Comparison of ENCODE assay signal across 31 mouse cellular contexts in the genomic region with DNA sequence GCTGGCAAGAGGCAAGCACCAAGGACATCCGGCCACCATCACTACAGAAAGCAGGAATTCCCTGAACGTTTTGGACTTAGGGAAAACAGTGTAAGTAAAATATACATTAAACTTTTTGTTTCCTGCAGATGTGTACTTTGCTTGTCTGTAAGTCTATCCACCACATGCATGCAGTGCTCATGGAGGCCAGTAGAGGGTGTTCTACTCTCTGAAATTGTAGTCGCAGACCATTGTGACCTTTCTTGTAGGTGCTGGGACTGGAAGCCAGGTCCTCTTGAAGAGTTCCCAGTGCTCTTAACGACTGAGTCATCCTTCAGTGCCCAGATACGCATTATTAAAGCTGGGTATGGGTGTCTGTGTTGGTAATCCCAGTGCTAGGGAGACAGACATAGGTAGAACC.
DNase-seq lines count a peak whose midpoint lies in the region; ATAC-seq and TF ChIP-seq lines count a peak whose summit lies in the region.
"Had no signal": no experiment of that assay in that cellular context is flagged by ENCODE, and none has a peak within 500 bp of the region (broad histone marks: within the 10 kb centered on the region; RNA-seq: fewer than 3 reads in every experiment).

No protein-coding gene starts in this region.

- no peak overlapping the region for H3K4me2 ChIP-seq in intestine, postnatal 0 days (replicated peaks; ENCODE audit: low read depth)
- no peak overlapping the region for H3K4me2 ChIP-seq in intestine, embryonic 16.5 days (ENCODE audit: low read depth, low read length)
- H3K4me2 ChIP-seq in lung, postnatal 0 days (replicated peaks; ENCODE audit: low read depth, low read length), result no peak overlapping the region
- H3K4me2 ChIP-seq: heart, embryonic 11.5 days; hindbrain, embryonic 13.5 days; limb, embryonic 13.5 days; liver, embryonic 11.5 days; midbrain, embryonic 15.5 days; neural tube, embryonic 12.5 days had no signal

- no peak overlapping the region for H3K27ac ChIP-seq in intestine, postnatal 0 days (ENCODE audit: low read depth, low read length)
- no peak overlapping the region for H3K27ac ChIP-seq in intestine, embryonic 16.5 days (ENCODE audit: low read length)
- no peak overlapping the region for H3K27ac ChIP-seq in lung, postnatal 0 days (ENCODE audit: low read length)
- H3K27ac ChIP-seq: hindbrain, embryonic 13.5 days; limb, embryonic 13.5 days; midbrain, embryonic 10.5 days; midbrain, embryonic 15.5 days; neural tube, embryonic 12.5 days had no signal

- no peaks in the 10 kb centered on the region for H3K36me3 ChIP-seq in intestine, postnatal 0 days (ENCODE audit: control insufficient read depth, insufficient read depth)
- H3K36me3 ChIP-seq in intestine, embryonic 16.5 days (ENCODE audit: control insufficient read depth, insufficient read depth, low read length), result no peaks in the 10 kb centered on the region
- H3K36me3 ChIP-seq in lung, postnatal 0 days (ENCODE audit: insufficient read depth, low read length), result no peaks in the 10 kb centered on the region
- H3K36me3 ChIP-seq in E14TG2a.4 (ENCODE audit: insufficient read depth, low read length), result no peaks in the 10 kb centered on the region
- H3K36me3 ChIP-seq: G1E; hindbrain, embryonic 13.5 days; limb, embryonic 13.5 days; midbrain, embryonic 10.5 days; midbrain, embryonic 15.5 days; neural tube, embryonic 12.5 days had no signal

- 88% methylated on average over 5 of the region's 5 CpGs for WGBS in intestine, postnatal 0 days
- 81% methylated on average over 5 of the region's 5 CpGs for WGBS in intestine, embryonic 16.5 days
- whole genome bisulfite sequencing in lung, postnatal 0 days, result 80% methylated on average over 5 of the region's 5 CpGs

- TF ChIP-seq CTCF in intestine, postnatal 0 days (IDR thresholded peaks at IDR 0.05; ENCODE audit: low read depth), result peak; percentile 21
- TF ChIP-seq CTCF in lung, postnatal 0 days (IDR thresholded peaks at IDR 0.05), result peak; percentile 9; the same call in 1 of the 2 replicates
- TF ChIP-seq CTCF in E14TG2a.4 (conservative IDR thresholded peaks at IDR 0.05; ENCODE audit: low read length), result peak; percentile 52

- H3K9ac ChIP-seq in intestine, postnatal 0 days (ENCODE audit: low read depth, low read length), result no peak overlapping the region
- no peak overlapping the region for H3K9ac ChIP-seq in intestine, embryonic 16.5 days (ENCODE audit: low read depth, low read length)
- H3K9ac ChIP-seq in lung, postnatal 0 days (replicated peaks; ENCODE audit: low read depth), result no peak overlapping the region
- H3K9ac ChIP-seq: hindbrain, embryonic 13.5 days; limb, embryonic 13.5 days; midbrain, embryonic 15.5 days; neural tube, embryonic 12.5 days had no signal

- DNase-seq in lung, postnatal 0 days (ENCODE audit: low spot score), result no peak
- DNase-seq in lung, adult 18-20 months, result no peak
- peak; percentile 45 for DNase-seq in ZHBTc4 (ENCODE audit: low read depth, low spot score)
- DNase-seq in urinary bladder, postnatal 14 days (ENCODE audit: low spot score), result no peak
- DNase-seq: adrenal gland, postnatal 14 days; cerebellum, adult 11 months; cerebellum, adult 9-11 months; gastrocnemius, postnatal 14 days; heart, postnatal 36 days; kidney, adult 18-20 months; layer of hippocampus, adult 9-11 months; lung, adult 2 months; lung, postnatal 14 days; right cerebral cortex, adult 18-20 months; spleen, adult 18-20 months; thymus, adult 2 months had no signal

- ATAC-seq in intestine, postnatal 0 days, result no peak
- no peak for ATAC-seq in intestine, embryonic 16.5 days
- no peak for ATAC-seq in lung, postnatal 0 days
- ATAC-seq: CD4-positive, CD25-positive, alpha-beta regulatory T cell, adult 4 months; forebrain, embryonic 16.5 days; midbrain, embryonic 15.5 days had no signal

- H3K9me3 ChIP-seq in intestine, postnatal 0 days (ENCODE audit: control insufficient read depth), result no peaks in the 10 kb centered on the region
- no peaks in the 10 kb centered on the region for H3K9me3 ChIP-seq in intestine, embryonic 16.5 days (ENCODE audit: control insufficient read depth, low read length)
- no peaks in the 10 kb centered on the region for H3K9me3 ChIP-seq in lung, postnatal 0 days (ENCODE audit: low read length)
- H3K9me3 ChIP-seq in E14TG2a.4 (ENCODE audit: low read length), result no peaks in the 10 kb centered on the region
- H3K9me3 ChIP-seq: hindbrain, embryonic 13.5 days; limb, embryonic 13.5 days; midbrain, embryonic 10.5 days; midbrain, embryonic 15.5 days; neural tube, embryonic 12.5 days had no signal

- H3K4me3 ChIP-seq in intestine, postnatal 0 days (ENCODE audit: low read depth, low read length), result no peak overlapping the region
- no peak overlapping the region for H3K4me3 ChIP-seq in intestine, embryonic 16.5 days (ENCODE audit: low read length)
- no peak overlapping the region for H3K4me3 ChIP-seq in lung, postnatal 0 days (ENCODE audit: low read depth, low read length)
- H3K4me3 ChIP-seq in E14TG2a.4 (replicated peaks; ENCODE audit: low read length), result no peak overlapping the region
- H3K4me3 ChIP-seq: erythroblast, embryonic 14.5 days; hindbrain, embryonic 13.5 days; limb, embryonic 13.5 days; midbrain, embryonic 10.5 days; midbrain, embryonic 15.5 days; myocyte; neural tube, embryonic 12.5 days had no signal

- TF ChIP-seq EP300 in lung, postnatal 0 days (IDR thresholded peaks at IDR 0.05), result no peak

- H3K4me1 ChIP-seq in intestine, postnatal 0 days (replicated peaks; ENCODE audit: control insufficient read depth, insufficient read depth, low read length), result peaks cover 5% of the 10 kb centered on the region; the same call in 1 of the 2 replicates
- peaks cover 12% of the 10 kb centered on the region for H3K4me1 ChIP-seq in intestine, embryonic 16.5 days (ENCODE audit: control insufficient read depth, insufficient read depth, low read length)
- H3K4me1 ChIP-seq in lung, postnatal 0 days (ENCODE audit: insufficient read depth, low read depth, low read length), result peaks cover 10% of the 10 kb centered on the region; the same call in 1 of the 2 replicates
- H3K4me1 ChIP-seq in E14TG2a.4 (replicated peaks; ENCODE audit: low read depth, low read length), result peaks cover 9% of the 10 kb centered on the region; the same call in 1 of the 2 replicates

- peaks cover 6% of the 10 kb centered on the region; the same call in 1 of the 2 replicates for H3K27me3 ChIP-seq in intestine, postnatal 0 days (replicated peaks; ENCODE audit: control insufficient read depth, insufficient read depth, low read length)
- peaks cover 3% of the 10 kb centered on the region; the same call in 1 of the 2 replicates for H3K27me3 ChIP-seq in intestine, embryonic 16.5 days (replicated peaks; ENCODE audit: control insufficient read depth, insufficient read depth, low read length)
- H3K27me3 ChIP-seq in lung, postnatal 0 days (replicated peaks; ENCODE audit: insufficient read depth, low read length), result no peaks in the 10 kb centered on the region
- peaks cover 28% of the 10 kb centered on the region for H3K27me3 ChIP-seq in E14TG2a.4 (ENCODE audit: insufficient read depth, low read length)
- H3K27me3 ChIP-seq: hindbrain, embryonic 13.5 days; neural tube, embryonic 12.5 days had no signal
